Mouse (Mus musculus) G1E-ER4 (cell line): ENCODE measurements around the gene 4930568D16Rik. TPM values are rescaled to one million over a fixed set of nuclear protein-coding genes. Genes with fewer than 3 reads are reported as not detected.

Experiments
- GATA1 ChIP-seq: IDR thresholded peaks from one replicate; pipeline ENCODE4 v1.8.0; 2012; ENCODE audit warnings: low read length, inconsistent platforms
- polyA plus RNA-seq: library from polyadenylated mRNA; stranded (reverse); fragments of >175 nt; gene quantifications from 2 replicates; pipeline ENCODE4 v1.2.3, GENCODE M21; 2012

4930568D16Rik gene
- polyA plus RNA-seq, 1 experiment = not detected

DNA sequence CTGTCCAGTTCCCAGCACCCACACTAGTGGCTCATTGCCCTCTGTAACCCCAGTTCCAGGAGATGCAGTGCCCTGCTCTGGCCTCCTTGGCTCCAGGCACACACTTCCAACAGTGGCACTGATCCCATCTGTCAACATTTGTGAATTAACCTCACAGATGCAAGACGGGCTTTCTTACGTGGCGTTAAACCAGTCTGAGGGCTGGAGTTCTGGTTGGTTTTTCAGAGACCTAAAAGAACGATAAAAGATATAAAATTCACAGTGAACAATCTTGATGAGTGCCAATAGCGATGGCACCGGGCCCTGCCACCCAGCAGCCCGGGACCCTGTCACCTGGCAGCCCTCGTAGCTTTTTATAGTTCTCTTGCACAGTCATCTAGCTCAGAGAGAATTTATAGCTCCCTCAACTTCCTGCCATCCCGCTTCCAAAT lies 17.9 kb upstream of the 4930568D16Rik start:
- TF ChIP-seq GATA1 = no peak

DNA sequence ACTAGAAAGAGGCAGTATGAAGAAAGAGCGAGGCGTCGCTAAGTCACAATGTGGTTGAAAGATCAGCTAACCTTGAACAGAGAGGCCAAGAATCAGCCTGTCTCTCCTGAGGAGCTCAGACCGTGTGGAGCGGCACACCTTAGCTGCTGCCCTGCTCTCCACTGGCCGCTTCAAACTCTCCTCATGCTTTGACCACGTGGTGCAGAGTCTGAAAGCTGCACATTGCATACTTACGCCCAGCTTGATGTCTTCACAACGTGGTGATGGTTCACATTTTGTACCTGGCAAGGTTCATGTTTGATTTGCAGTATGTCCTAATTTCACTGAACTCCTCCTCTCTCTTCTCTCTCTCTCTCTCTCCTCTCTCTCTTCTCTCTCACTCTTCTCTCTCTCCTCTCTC lies 11.8 kb upstream of the 4930568D16Rik start:
- no peak for TF ChIP-seq GATA1

DNA sequence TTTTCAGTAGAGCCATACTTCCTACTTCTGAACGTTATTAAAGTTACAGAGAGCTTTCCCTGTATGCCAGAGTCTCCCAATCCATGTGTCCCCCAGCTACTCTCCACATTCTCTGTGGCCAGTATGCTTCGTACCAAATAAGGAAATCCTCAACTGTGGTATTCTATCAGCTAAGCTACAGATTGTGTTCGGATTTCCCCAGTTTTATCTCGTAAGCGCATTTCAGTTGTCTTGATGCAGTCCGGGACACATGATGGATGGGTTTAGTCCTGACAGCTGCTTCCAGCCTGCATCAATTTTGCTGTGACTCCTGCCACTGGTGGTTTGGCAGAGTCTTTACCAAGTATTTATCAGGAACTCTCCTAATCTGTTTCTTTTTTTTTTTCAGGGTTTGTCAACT lies 10.1 kb upstream of the 4930568D16Rik start:
- no peak for TF ChIP-seq GATA1

DNA sequence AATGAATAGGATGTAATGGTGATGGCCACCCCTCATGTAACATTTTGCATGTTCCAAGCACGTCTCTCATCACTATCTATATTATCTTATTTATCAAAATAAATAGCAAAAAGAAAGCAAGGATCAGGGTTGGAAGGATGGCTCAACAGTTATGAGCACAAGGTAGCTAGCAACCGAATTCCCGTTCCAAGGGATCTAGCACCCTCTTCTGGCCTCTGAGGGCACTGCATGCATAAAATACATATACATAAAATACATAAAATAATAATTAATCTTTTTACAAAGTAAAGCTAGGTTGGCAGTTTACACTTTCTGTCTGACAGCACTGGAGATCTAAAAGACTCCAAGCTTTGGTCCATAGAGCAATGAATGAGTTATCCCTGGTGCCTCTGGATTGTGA lies 5.5 kb upstream of the 4930568D16Rik start:
- TF ChIP-seq GATA1 = no peak

DNA sequence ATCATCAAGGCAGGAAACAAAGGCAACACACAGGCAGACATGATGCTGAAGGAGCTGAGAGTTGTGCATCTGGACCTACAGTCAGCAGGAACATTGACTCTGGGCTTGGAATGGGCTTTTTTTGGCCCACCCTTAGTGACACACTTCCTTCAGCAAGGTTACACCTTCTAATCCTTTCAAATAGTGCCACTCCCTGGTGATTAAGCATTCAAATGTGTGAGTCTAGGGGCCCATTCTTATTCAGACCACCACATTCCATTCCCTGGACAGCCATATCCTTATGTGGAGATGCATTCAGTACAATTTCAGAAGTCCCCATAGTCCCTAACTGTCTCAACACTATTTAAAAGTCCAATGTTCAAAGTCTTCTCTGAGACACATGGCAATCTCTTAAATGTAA lies 3.2 kb upstream of the 4930568D16Rik start:
- TF ChIP-seq GATA1 = no peak

DNA sequence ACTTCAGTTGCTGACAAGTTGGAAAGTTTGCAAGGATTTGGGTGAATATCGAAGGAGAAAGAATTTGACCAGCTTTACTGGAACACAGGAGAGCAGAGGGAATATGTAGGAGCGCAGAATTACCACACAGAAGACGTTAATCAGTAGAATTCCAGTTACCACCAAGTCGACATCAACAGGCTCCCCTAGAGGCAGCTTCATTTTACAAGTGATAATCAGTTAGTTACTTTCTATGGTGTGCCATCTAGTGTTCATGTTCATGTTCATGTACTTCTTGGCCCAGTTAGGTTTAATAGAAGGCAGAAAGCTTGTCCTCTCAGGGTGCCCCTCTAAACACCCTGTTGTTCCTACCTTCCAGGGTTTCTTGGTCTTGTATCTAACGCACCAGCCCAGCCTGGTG lies 18.3 kb downstream of the 4930568D16Rik start:
- no peak for TF ChIP-seq GATA1

- no peak for TF ChIP-seq GATA1
Measured at GRCm38 (mm10) chr2:35345984-35346383, 21.5 kb downstream of the 4930568D16Rik start.

DNA sequence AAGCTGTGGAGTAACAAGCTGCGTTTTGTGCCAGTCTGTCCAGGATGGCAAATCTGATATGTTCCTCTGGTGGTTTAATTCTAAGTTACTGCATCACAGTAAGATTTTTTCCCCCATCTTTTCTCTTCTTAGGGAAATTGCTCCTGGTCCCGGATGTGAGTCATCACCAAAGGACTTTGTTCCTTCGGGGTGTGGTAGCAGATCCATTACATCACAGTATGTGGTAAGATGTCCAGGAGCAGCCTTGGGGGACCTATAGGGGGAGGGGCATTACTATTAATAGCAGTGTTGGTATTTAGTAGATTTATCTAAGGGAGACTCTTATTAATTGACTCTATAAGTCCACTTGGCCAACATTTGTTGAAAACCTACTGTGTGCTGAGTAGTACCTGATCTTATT lies 24.9 kb downstream of the 4930568D16Rik start:
- no peak for TF ChIP-seq GATA1

DNA sequence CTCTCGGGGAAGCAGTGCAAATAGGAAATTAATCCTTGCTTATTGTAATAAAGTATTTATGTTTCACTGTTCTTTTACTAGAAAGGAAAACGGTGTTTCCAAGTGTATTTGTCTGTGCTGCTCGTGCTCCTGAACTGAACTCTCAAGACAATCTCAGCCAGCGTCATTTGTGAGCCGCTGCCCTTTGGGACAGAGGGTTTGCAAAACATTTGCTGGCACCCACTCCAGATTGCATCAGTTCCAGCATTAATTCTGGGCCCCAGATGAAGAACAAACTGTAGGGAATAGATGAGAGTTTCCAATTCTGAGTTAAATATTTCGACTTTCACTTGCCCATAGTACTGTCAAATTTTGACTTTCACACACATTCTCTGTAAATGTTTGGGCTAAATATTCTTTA lies 28.8 kb downstream of the 4930568D16Rik start:
- no peak for TF ChIP-seq GATA1

DNA sequence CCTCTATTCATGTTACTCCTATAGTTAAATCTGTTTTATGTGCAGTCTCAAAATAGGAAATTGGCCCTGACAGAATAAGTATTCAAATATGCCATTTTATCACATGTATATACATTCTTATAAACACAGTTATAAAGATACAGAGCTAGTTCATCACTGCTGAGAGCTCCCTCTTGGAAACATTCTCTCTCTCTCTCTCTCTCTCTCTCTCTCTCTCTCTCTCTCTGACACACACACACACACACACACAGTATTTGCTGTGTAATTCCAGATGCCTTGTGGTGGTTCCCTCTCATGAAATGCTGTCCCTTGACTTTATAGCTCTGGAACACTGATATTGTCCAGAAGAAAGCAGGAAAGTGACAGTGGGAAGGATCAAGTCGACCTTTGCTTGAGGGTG lies 29.5 kb downstream of the 4930568D16Rik start:
- no peak for TF ChIP-seq GATA1

GRCm38 (mm10) chr2:35337419-35337818 lies 30.1 kb downstream of the 4930568D16Rik start:
- no peak for TF ChIP-seq GATA1

- peak; percentile 59 for TF ChIP-seq GATA1
Measured at GRCm38 (mm10) chr2:35336388-35337280, 30.9 kb downstream of the 4930568D16Rik start, which contains the start of gene Stom. Gene Stom (minus strand): TSS chr2:35336976.

DNA sequence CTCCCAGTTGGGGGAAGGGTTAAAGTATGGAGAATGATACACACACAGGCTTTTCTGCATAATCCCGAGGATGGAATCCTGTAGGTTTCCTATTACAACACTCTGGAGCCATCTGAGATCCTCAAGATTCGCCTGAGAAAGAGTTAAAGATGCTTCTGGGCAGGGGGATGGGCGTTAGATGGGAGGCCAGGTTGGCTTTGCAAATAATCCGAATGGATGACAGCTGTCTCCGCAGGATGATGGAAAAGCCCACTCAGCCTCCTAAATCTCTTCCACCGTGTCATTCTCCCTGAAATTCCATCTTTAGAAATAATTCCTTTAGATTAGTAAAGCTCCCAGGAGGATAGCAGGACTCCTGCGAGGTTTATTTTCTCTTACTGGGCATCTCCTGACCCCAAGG lies 31.9 kb downstream of the 4930568D16Rik start:
- TF ChIP-seq GATA1 = no peak

- no peak for TF ChIP-seq GATA1
Measured at GRCm38 (mm10) chr2:35333670-35334069, 33.9 kb downstream of the 4930568D16Rik start.

GRCm38 (mm10) chr2:35331205-35331604 lies 36.3 kb downstream of the 4930568D16Rik start:
- TF ChIP-seq GATA1 = no peak

GRCm38 (mm10) chr2:35329061-35329460 lies 38.5 kb downstream of the 4930568D16Rik start:
- no peak for TF ChIP-seq GATA1
